Mouse (Mus musculus) heart, embryonic 13.5 days (tissue): ENCODE measurements at regions not wholly inside any gene's neighbourhood (a gene's known extent, or its start where the extent isn't known, plus 50 kb on each side); places are given as distances from the start of the nearest gene placed in this dataset.

Source experiments
- ATAC-seq: fragments of 200-750 bp; cut with Nextera tagmentation; 2 replicates; pipeline ENCODE4 v1.8.0; 2017; ENCODE audit warnings: moderate TSS enrichment; ENCODE audit not compliant: insufficient number of reproducible peaks, low FRiP score, low TSS enrichment; ENCODE audit errors: extremely low read depth
- H3K27ac ChIP-seq: fragments of 300-500 bp; sonication (generic); replicated peaks from 2 replicates; pipeline ENCODE4 v1.5.1; 2015; ENCODE audit warnings: moderate library complexity, mild to moderate bottlenecking, inconsistent platforms
- H3K27me3 ChIP-seq: fragments of 300-500 bp; sonication (generic); replicated peaks from 2 replicates; pipeline ENCODE4 v1.6.1; 2015; ENCODE audit warnings: mild to moderate bottlenecking, inconsistent platforms
- H3K36me3 ChIP-seq: fragments of 300-500 bp; sonication (generic); 2 replicates; pipeline ENCODE4 v1.6.1; 2015; ENCODE audit warnings: mild to moderate bottlenecking, inconsistent platforms
- H3K4me1 ChIP-seq: fragments of 300-500 bp; sonication (generic); 2 replicates; pipeline ENCODE4 v1.6.1; 2015; ENCODE audit warnings: inconsistent platforms
- H3K4me2 ChIP-seq: fragments of 300-500 bp; sonication (generic); 2 replicates; pipeline ENCODE4 v1.6.1; 2015; ENCODE audit warnings: inconsistent platforms, mild to moderate bottlenecking, moderate library complexity
- H3K4me3 ChIP-seq: fragments of 300-500 bp; sonication (generic); 2 replicates; pipeline ENCODE4 v1.5.1; 2015; ENCODE audit warnings: moderate library complexity, mild to moderate bottlenecking, inconsistent platforms
- H3K9ac ChIP-seq: fragments of 300-500 bp; sonication (generic); 2 replicates; pipeline ENCODE4 v1.6.1; 2015; ENCODE audit warnings: inconsistent platforms, mild to moderate bottlenecking, moderate library complexity
- H3K9me3 ChIP-seq: fragments of 300-500 bp; sonication (generic); 2 replicates; pipeline ENCODE4 v1.6.1; 2016; ENCODE audit warnings: inconsistent platforms
- WGBS: fragments of 180-500 bp; shearing (Covaris S2); methylation state at CpG from one replicate; pipeline ENCODE4 v1.1.7; 2015; ENCODE audit warnings: mixed read lengths; 5-methylcytosine and 5-hydroxymethylcytosine counted together

GRCm38 (mm10) chr11:45058658-45059057, 441.5 kb downstream of the Ebf1 start:
- Histone ChIP-seq H3K27me3 (no peaks in the 10 kb centered on the region), H3K27ac (no peak overlapping the region), H3K4me1 (no peaks in the 10 kb centered on the region), H3K36me3 (no peaks in the 10 kb centered on the region), H3K4me3 (no peak overlapping the region), H3K4me2 (no peak overlapping the region), H3K9me3 (no peaks in the 10 kb centered on the region), H3K9ac (no peak overlapping the region)
- 70% methylated on average over 1 of the region's 1 CpGs for WGBS
- no peak for ATAC-seq

DNA sequence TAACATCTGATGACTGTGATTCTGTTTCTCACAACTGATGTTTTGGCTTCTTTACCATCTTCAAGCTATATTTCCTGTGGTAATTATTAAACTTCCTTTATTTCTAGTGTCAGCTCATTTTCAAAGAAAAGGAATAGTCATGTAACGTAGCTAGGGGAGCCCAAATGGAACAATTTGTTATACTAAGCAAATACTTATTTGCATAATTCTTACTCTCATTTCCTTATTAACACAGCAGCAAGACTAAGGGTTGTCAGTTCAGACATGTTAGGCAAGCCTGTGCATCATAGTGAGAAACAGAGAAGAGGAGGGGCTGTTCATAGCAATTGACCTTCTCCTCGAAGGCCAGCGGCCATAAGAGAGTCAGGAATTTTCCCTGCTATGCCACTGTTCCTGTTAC, 449.5 kb downstream of the Ebf1 start:
- Histone ChIP-seq H3K36me3 (no peaks in the 10 kb centered on the region), H3K9me3 (no peaks in the 10 kb centered on the region), H3K27ac (no peak overlapping the region), H3K4me2 (no peak overlapping the region), H3K4me1 (no peaks in the 10 kb centered on the region), H3K9ac (no peak overlapping the region), H3K27me3 (no peaks in the 10 kb centered on the region), H3K4me3 (no peak overlapping the region)
- ATAC-seq, result no peak
- 79% methylated on average over 3 of the region's 3 CpGs for WGBS

GRCm38 (mm10) chr11:45070280-45070679, 453.2 kb downstream of the Ebf1 start:
- Histone ChIP-seq H3K4me2 (no peak overlapping the region), H3K27me3 (no peaks in the 10 kb centered on the region), H3K27ac (no peak overlapping the region), H3K36me3 (no peaks in the 10 kb centered on the region), H3K9me3 (no peaks in the 10 kb centered on the region), H3K9ac (no peak overlapping the region), H3K4me1 (no peaks in the 10 kb centered on the region), H3K4me3 (no peak overlapping the region)
- 73% methylated on average over 1 of the region's 1 CpGs for WGBS
- no peak for ATAC-seq

DNA sequence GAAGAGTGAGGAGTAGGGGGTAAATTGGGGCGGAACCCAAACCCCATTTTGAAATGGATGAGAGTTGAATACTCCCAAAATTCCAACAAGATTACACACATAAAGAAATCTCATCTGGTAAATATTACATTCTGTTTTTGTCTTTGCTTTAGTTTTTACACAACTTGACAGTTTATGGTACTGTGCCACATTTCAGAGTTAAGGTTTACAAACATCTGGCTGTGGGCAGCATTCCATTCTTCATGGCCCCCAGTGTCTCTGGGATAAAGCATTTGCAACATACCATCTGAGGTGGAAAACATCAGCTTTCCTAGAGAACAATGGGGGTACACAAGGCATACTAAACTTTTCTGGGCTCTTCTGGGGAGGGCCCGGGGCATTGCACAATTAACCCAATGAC, 454.1 kb downstream of the Ebf1 start:
- no peaks in the 10 kb centered on the region for H3K36me3 ChIP-seq
- no peaks in the 10 kb centered on the region for H3K9me3 ChIP-seq
- 76% methylated on average over 2 of the region's 2 CpGs for WGBS
- H3K4me1 ChIP-seq, result no peaks in the 10 kb centered on the region
- H3K9ac ChIP-seq, result no peak overlapping the region
- no peak overlapping the region for H3K4me2 ChIP-seq
- no peaks in the 10 kb centered on the region for H3K27me3 ChIP-seq
- H3K27ac ChIP-seq, result no peak overlapping the region
- ATAC-seq, result no peak
- no peak overlapping the region for H3K4me3 ChIP-seq

DNA sequence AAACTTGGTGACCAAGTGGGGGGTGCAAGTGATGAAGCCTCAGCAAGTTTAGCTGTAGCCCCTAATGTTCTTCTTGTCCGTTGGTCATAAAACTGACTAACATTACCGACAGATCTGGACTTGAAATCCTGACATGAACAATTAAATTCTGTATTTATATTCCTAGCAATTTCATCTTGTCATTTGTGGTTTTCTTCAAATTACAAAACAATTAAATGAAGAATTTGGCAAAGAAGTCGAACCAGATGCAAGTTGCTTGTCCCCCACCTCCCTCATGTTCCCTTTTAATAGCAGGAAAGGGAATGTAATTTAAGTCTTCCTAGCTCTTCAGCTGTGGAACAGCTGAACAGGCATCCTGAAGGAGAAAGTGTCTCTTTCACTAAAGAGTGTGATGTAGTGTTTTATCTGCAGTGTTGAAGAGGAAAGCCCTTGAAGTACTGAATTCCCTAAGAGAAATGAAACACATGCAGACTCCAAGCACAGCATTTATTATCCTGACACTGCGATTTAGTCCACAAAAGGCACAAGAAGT, 467.5 kb downstream of the Ebf1 start:
- Histone ChIP-seq H3K4me1 (peaks cover 10% of the 10 kb centered on the region), H3K27ac (no peak overlapping the region), H3K9me3 (no peaks in the 10 kb centered on the region), H3K9ac (no peak overlapping the region), H3K27me3 (no peaks in the 10 kb centered on the region), H3K4me2 (no peak overlapping the region), H3K36me3 (no peaks in the 10 kb centered on the region), H3K4me3 (no peak overlapping the region)
- ATAC-seq, result no peak
- 62% methylated on average over 4 of the region's 4 CpGs for WGBS

DNA sequence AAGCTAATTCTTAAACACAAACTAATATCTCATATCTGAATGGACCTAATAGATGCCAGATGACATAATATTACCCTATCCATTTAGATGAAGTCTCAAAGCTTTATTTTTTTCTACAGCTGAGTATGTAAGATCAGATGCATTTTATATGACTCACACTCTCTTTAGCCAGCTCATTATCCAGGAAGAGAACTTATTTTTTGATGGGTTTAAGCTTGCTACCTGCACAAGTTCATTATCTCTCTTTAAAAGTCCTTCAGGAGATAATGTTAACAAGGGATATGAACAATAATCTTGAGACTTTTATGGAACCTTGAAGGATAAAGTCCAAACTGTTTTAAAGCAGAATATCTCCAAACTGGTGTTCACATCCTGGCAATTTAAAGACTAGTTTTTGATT, 468.0 kb downstream of the Ebf1 start:
- Histone ChIP-seq H3K9me3 (no peaks in the 10 kb centered on the region), H3K36me3 (no peaks in the 10 kb centered on the region), H3K4me3 (no peak overlapping the region), H3K4me1 (peaks cover 10% of the 10 kb centered on the region), H3K27ac (no peak overlapping the region), H3K9ac (no peak overlapping the region), H3K27me3 (no peaks in the 10 kb centered on the region), H3K4me2 (no peak overlapping the region)
- ATAC-seq, result no peak

- 53% methylated on average over 5 of the region's 5 CpGs for WGBS
- no peak overlapping the region for H3K4me3 ChIP-seq
Measured at GRCm38 (mm10) chr11:45087186-45087915, 470.2 kb downstream of the Ebf1 start.

GRCm38 (mm10) chr11:45088286-45088685, 471.2 kb downstream of the Ebf1 start:
- ATAC-seq, result no peak
- Histone ChIP-seq H3K27ac (no peak overlapping the region), H3K27me3 (no peaks in the 10 kb centered on the region), H3K4me1 (peaks cover 10% of the 10 kb centered on the region), H3K36me3 (no peaks in the 10 kb centered on the region), H3K9ac (no peak overlapping the region), H3K4me2 (no peak overlapping the region), H3K9me3 (no peaks in the 10 kb centered on the region), H3K4me3 (no peak overlapping the region)
- 65% methylated on average over 1 of the region's 1 CpGs for WGBS

More at GRCm38 (mm10) chr11:45087186-45087915, 470.2 kb downstream of the Ebf1 start:
- no peak overlapping the region for H3K4me2 ChIP-seq
- H3K36me3 ChIP-seq, result no peaks in the 10 kb centered on the region
- H3K4me1 ChIP-seq, result peaks cover 10% of the 10 kb centered on the region
- H3K9me3 ChIP-seq, result no peaks in the 10 kb centered on the region
- no peak overlapping the region for H3K27ac ChIP-seq
- no peak overlapping the region for H3K9ac ChIP-seq
- H3K27me3 ChIP-seq, result no peaks in the 10 kb centered on the region
- no peak for ATAC-seq

GRCm38 (mm10) chr11:45089561-45089960, 472.4 kb downstream of the Ebf1 start:
- Histone ChIP-seq H3K27ac (no peak overlapping the region), H3K36me3 (no peaks in the 10 kb centered on the region), H3K4me3 (no peak overlapping the region), H3K9me3 (no peaks in the 10 kb centered on the region), H3K4me1 (peaks cover 10% of the 10 kb centered on the region), H3K4me2 (no peak overlapping the region), H3K27me3 (no peaks in the 10 kb centered on the region), H3K9ac (no peak overlapping the region)
- WGBS, result 51% methylated on average over 3 of the region's 3 CpGs
- ATAC-seq, result no peak

GRCm38 (mm10) chr11:45103498-45104336, 486.6 kb downstream of the Ebf1 start:
- 74% methylated on average over 12 of the region's 12 CpGs for WGBS
- no peak overlapping the region for H3K4me3 ChIP-seq
- no peak for ATAC-seq
- H3K27me3 ChIP-seq, result no peaks in the 10 kb centered on the region
- H3K4me1 ChIP-seq, result no peaks in the 10 kb centered on the region
- H3K36me3 ChIP-seq, result no peaks in the 10 kb centered on the region
- no peak overlapping the region for H3K27ac ChIP-seq
- H3K9ac ChIP-seq, result no peak overlapping the region
- H3K9me3 ChIP-seq, result no peaks in the 10 kb centered on the region
- no peak overlapping the region for H3K4me2 ChIP-seq

DNA sequence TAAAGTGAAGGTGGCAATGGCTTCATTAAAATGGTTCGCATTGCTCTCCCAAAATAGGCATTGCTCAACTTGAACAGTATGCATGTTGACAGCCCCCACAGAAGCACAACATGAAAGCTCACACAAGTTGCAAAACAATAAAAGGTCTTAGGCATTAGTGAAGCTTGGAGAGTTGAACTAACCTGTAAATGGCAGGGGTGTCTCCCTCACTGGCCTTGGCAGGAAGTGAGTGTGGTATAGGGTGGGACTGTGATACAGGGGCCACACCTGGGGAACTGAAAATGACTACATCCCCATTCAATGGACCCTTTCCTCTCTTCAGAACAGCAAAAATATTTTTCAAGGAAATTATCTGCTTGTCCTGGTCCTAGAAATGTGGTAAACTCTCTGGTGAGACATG, 499.6 kb downstream of the Ebf1 start:
- Histone ChIP-seq H3K4me1 (no peaks in the 10 kb centered on the region), H3K9ac (no peak overlapping the region), H3K9me3 (no peaks in the 10 kb centered on the region), H3K4me2 (no peak overlapping the region), H3K27me3 (no peaks in the 10 kb centered on the region), H3K4me3 (no peak overlapping the region), H3K27ac (no peak overlapping the region), H3K36me3 (no peaks in the 10 kb centered on the region)
- 68% methylated on average over 1 of the region's 1 CpGs for WGBS
- ATAC-seq, result no peak
